Mouse (Mus musculus) embryo, embryonic 10.5 days (tissue): ENCODE measurements around the gene Krt78.

Source experiments
- DNase-seq: peaks from one replicate; pipeline ENCODE4 v3.0.0-alpha.2; 2015; ENCODE audit warnings: low spot score

The Krt78 gene

GRCm38 (mm10) chr15:101973414-101974077, 19.5 kb upstream of the Krt78 start:
- DNase-seq: peak; percentile 99

GRCm38 (mm10) chr15:101970536-101970935, 16.4 kb upstream of the Krt78 start:
- DNase-seq: peak; percentile 87

- no peak for DNase-seq
Observed at GRCm38 (mm10) chr15:101966808-101967207, 12.7 kb upstream of the Krt78 start.

GRCm38 (mm10) chr15:101958891-101959290, 4.8 kb upstream of the Krt78 start:
- no peak for DNase-seq

GRCm38 (mm10) chr15:101952733-101953474, 1.2 kb downstream of the Krt78 start:
- DNase-seq: no peak

- no peak for DNase-seq
Observed at GRCm38 (mm10) chr15:101945430-101945829, 8.7 kb downstream of the Krt78 start.

- peak; percentile 6 for DNase-seq
Observed at GRCm38 (mm10) chr15:101941948-101942347, 12.1 kb downstream of the Krt78 start.

- no peak for DNase-seq
Observed at GRCm38 (mm10) chr15:101940274-101940829, 13.7 kb downstream of the Krt78 start, which contains the start of gene Krt79. Gene Krt79, minus strand, starts transcription at chr15:101940324.

- no peak for DNase-seq
Observed at GRCm38 (mm10) chr15:101938600-101939308, 15.3 kb downstream of the Krt78 start.

- no peak for DNase-seq
Observed at GRCm38 (mm10) chr15:101933024-101933423, 21.1 kb downstream of the Krt78 start.

- DNase-seq: peak; percentile 43
Observed at GRCm38 (mm10) chr15:101929666-101930065, 24.4 kb downstream of the Krt78 start.

- DNase-seq: peak; percentile 18
Observed at GRCm38 (mm10) chr15:101929087-101929486, 25.0 kb downstream of the Krt78 start.

- DNase-seq: no peak
Observed at GRCm38 (mm10) chr15:101927340-101928080, 26.6 kb downstream of the Krt78 start.

- DNase-seq: no peak
Observed at GRCm38 (mm10) chr15:101925041-101925440, 29.0 kb downstream of the Krt78 start.

GRCm38 (mm10) chr15:101924635-101925034, 29.5 kb downstream of the Krt78 start, which contains the start of gene Krt4:
Gene Krt4, minus strand, starts transcription at chr15:101924735.
- DNase-seq: no peak

GRCm38 (mm10) chr15:101922296-101922695, 31.8 kb downstream of the Krt78 start:
- no peak for DNase-seq

- no peak for DNase-seq
Observed at GRCm38 (mm10) chr15:101916072-101916471, 38.0 kb downstream of the Krt78 start.

GRCm38 (mm10) chr15:101904849-101905248, 49.2 kb downstream of the Krt78 start:
- DNase-seq: no peak

- DNase-seq: peak; percentile 1
Observed at GRCm38 (mm10) chr15:101902171-101903149, 51.6 kb downstream of the Krt78 start.
